Mouse (Mus musculus) hindbrain, embryonic 10.5 days (tissue): ENCODE data around the gene Slc11a2. TPM values are rescaled to one million over a fixed set of nuclear protein-coding genes. Genes with fewer than 3 reads are reported as not detected.
"Not testable (repeated sequence)": the region's sequence is repeated elsewhere in the genome, so short reads cannot be mapped to it uniquely, and the experiment has no call there.

ENCODE experiments used
- DNase-seq: peaks from one replicate; pipeline ENCODE4 v3.0.0-alpha.2; 2017; ENCODE audit warnings: low spot score
- H3K27ac ChIP-seq: fragments of 300-500 bp; sonication (generic); 2 replicates; pipeline ENCODE4 v1.5.1; 2016; ENCODE audit warnings: mild to moderate bottlenecking, moderate library complexity
- H3K27me3 ChIP-seq: fragments of 300-500 bp; sonication (generic); 2 replicates; pipeline ENCODE4 v1.6.1; 2016; ENCODE audit warnings: mild to moderate bottlenecking; ENCODE audit not compliant: poor library complexity, insufficient read depth, severe bottlenecking
- H3K36me3 ChIP-seq: fragments of 300-500 bp; sonication (generic); 2 replicates; pipeline ENCODE4 v1.6.1; 2016; ENCODE audit warnings: mild to moderate bottlenecking, moderate library complexity
- H3K4me1 ChIP-seq: fragments of 300-500 bp; sonication (generic); replicated peaks from 2 replicates; pipeline ENCODE4 v1.6.1; 2016; ENCODE audit warnings: mild to moderate bottlenecking
- H3K4me3 ChIP-seq: fragments of 300-500 bp; sonication (generic); 2 replicates; pipeline ENCODE4 v1.5.1; 2016; ENCODE audit warnings: mild to moderate bottlenecking, moderate library complexity
- H3K9me3 ChIP-seq: fragments of 300-500 bp; sonication (generic); 2 replicates; pipeline ENCODE4 v1.6.1; 2016; ENCODE audit warnings: mild to moderate bottlenecking, moderate library complexity
- WGBS: fragments of 180-500 bp; shearing (Covaris S2); methylation state at CpG from one replicate; pipeline ENCODE4 v1.1.7; 2016; 5-methylcytosine and 5-hydroxymethylcytosine counted together
- polyA plus RNA-seq: library from polyadenylated mRNA; unstranded; fragments of >200 nt; fragmentation: Nextera tagmentation; extraction: Ambion mirVana; gene quantifications from 2 replicates; pipeline ENCODE4 v1.2.1, GENCODE M21; 2016

Gene Slc11a2
- polyA plus RNA-seq, 1 experiment from 2014 or later, result 25.1 TPM

GRCm38 (mm10) chr15:100391066-100391465 lies 33.8 kb downstream of the Slc11a2 start:
- H3K9me3 ChIP-seq, result no peaks in the 10 kb centered on the region
- H3K27ac ChIP-seq, result no peak overlapping the region
- WGBS, result 84% methylated on average over 7 of the region's 7 CpGs
- H3K36me3 ChIP-seq, result peaks cover 38% of the 10 kb centered on the region
- peaks cover 12% of the 10 kb centered on the region; the same call in 1 of the 2 replicates for H3K4me1 ChIP-seq
- no peaks in the 10 kb centered on the region for H3K27me3 ChIP-seq
- no peak overlapping the region for H3K4me3 ChIP-seq
- DNase-seq, result no peak

- Histone ChIP-seq H3K27me3 (no peaks in the 10 kb centered on the region), H3K4me3 (no peak overlapping the region), H3K9me3 (no peaks in the 10 kb centered on the region), H3K36me3 (peaks cover 16% of the 10 kb centered on the region), H3K4me1 (peaks cover 12% of the 10 kb centered on the region; the same call in 1 of the 2 replicates), H3K27ac (no peak overlapping the region)
- 70% methylated on average over 9 of the region's 9 CpGs for WGBS
- no peak for DNase-seq
These were observed 36.0 kb downstream of the Slc11a2 start for GRCm38 (mm10) chr15:100388886-100389285.

- peaks cover 9% of the 10 kb centered on the region; the same call in 1 of the 2 replicates for H3K4me1 ChIP-seq
These were observed 36.5 kb downstream of the Slc11a2 start for GRCm38 (mm10) chr15:100388224-100388835.

DNA sequence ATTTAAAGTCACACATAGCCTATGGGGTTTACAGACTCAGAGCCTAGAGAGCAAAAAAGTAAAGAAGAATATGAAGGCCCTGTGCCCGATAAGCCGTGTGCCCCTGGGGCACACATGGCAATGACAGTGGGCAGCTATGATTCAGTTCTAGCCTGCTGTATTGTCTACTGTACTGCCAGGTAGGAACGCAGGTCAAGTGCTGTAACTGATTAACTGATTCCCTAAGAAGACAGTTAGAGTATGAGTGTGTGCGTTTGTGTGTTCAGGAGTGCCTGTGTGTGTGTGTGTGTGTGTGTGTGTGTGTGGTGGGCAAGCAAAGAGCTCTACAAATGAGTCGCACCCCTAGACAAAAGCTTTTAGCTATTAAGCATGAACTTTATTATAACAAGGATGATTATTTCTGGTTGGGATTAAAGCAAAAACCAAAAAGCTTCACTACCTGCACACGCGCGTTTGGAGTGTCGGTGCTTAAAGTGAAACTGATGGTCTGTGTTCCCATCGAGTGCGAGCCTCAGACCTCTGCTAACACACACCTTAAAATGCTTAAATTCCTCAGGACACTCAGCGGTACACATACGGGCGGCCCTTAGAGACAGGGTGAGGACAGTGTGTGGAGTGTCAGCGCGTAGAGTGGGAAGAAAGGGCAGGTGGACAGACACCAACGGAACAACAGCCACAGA lies 37.2 kb downstream of the Slc11a2 start:
- H3K27ac ChIP-seq, result no peak overlapping the region; the same call in 1 of the 2 replicates
- no peak overlapping the region for H3K4me3 ChIP-seq
- DNase-seq, result no peak
- H3K9me3 ChIP-seq, result no peaks in the 10 kb centered on the region
- peaks cover 6% of the 10 kb centered on the region; the same call in 1 of the 2 replicates for H3K4me1 ChIP-seq
- peaks cover 4% of the 10 kb centered on the region; the same call in 1 of the 2 replicates for H3K36me3 ChIP-seq
- H3K27me3 ChIP-seq, result no peaks in the 10 kb centered on the region
- 96% methylated on average over 17 of the region's 17 CpGs for WGBS

More at GRCm38 (mm10) chr15:100388224-100388835, 36.5 kb downstream of the Slc11a2 start:
- Histone ChIP-seq H3K4me3 (no peak overlapping the region), H3K36me3 (peaks cover 11% of the 10 kb centered on the region), H3K27me3 (no peaks in the 10 kb centered on the region), H3K27ac (no peak overlapping the region; the same call in 1 of the 2 replicates), H3K9me3 (no peaks in the 10 kb centered on the region)
- DNase-seq, result no peak
- 89% methylated on average over 16 of the region's 16 CpGs for WGBS

- no peak for DNase-seq
- H3K9me3 ChIP-seq, result no peaks in the 10 kb centered on the region
- 92% methylated on average over 9 of the region's 9 CpGs for WGBS
- H3K27me3 ChIP-seq, result no peaks in the 10 kb centered on the region
- H3K27ac ChIP-seq, result no peak overlapping the region
- H3K4me3 ChIP-seq, result no peak overlapping the region
- H3K36me3 ChIP-seq, result no peaks in the 10 kb centered on the region
- H3K4me1 ChIP-seq, result peaks cover 6% of the 10 kb centered on the region; the same call in 1 of the 2 replicates
These were observed 39.2 kb downstream of the Slc11a2 start for GRCm38 (mm10) chr15:100385705-100386104.

DNA sequence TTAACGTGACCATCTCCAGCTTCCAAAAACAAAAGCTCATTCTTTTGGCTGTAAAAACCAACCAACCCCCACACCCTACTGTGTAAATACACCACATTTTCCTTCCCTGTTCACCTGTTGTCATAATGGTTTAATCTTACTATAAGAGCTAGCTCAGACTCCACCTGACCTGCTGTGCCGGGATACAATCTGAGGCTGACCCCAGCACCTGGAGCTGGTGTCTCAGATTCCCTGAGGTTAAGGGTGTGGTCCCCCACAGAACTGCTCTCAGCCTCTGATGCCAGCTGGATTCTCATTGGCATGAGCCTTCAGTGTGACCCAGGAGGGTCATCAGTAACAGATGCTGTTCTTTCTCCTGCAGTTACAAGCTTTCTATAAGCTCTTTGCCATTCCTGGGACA lies 44.8 kb downstream of the Slc11a2 start:
- no peaks in the 10 kb centered on the region for H3K27me3 ChIP-seq
- no peak overlapping the region for H3K27ac ChIP-seq
- H3K9me3 ChIP-seq, result no peaks in the 10 kb centered on the region
- 0 out of 2 replicates have a peak, but pooled peaks cover 3% of the 10 kb centered on the region for H3K4me1 ChIP-seq
- no peak overlapping the region for H3K4me3 ChIP-seq
- H3K36me3 ChIP-seq, result no peaks in the 10 kb centered on the region
- WGBS, result 75% methylated on average over 2 of the region's 2 CpGs
- no peak for DNase-seq

DNA sequence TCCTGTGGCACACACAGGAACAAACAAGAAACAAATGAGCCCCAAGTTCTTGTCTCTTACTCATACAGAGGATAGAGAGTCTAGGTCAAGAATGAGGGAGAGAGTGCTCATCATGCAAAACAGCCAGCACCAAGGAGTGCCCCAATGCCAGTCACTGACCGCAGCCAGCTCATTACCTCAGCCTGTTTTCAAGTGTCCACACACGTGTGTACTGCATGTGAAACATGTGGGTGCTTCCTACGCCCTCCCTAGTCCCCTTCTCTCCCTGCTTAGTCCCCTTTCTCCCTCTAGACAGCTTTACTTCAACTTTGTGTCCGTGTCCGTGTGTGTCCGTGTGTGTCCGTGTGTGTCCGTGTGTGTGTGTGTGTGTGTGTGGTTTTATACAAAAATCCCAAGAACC lies 45.2 kb downstream of the Slc11a2 start:
- no peak overlapping the region for H3K27ac ChIP-seq
- no peaks in the 10 kb centered on the region for H3K9me3 ChIP-seq
- H3K27me3 ChIP-seq, result no peaks in the 10 kb centered on the region
- H3K36me3 ChIP-seq, result no peaks in the 10 kb centered on the region
- DNase-seq, result no peak
- H3K4me1 ChIP-seq, result 0 out of 2 replicates have a peak, but pooled peaks cover 3% of the 10 kb centered on the region
- 87% methylated on average over 8 of the region's 8 CpGs for WGBS
- no peak overlapping the region for H3K4me3 ChIP-seq

DNA sequence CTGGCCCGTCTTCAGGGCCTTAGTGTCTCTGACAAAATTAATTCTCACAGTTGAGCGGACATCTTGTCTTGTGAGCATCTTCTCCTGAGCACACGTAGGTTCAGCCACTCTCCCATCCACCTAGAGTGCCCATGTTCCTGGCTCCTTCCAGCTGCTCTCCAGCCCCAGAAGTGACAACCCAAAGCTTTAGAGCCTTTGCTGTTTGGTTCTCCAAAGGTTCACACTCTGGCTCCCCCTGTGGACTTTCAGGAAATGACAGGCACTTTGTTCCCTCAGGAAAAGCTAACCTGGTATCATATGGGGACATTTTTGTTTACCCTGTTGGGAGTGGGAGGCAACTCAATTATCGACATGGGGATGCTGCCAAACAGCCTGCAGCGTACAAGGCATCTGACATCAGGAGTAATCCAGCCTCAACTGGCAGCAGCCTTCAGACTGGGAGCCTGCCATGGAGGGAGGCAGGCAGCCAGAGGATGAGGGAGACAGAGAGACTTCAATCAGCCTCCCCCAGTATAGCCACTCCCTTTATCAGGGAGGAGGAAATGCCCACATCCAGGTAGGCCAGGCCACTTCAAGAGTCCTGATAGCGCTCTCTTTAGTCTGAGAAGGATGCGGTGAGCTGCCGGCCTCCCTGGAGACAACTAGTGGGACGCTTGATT lies 46.9 kb downstream of the Slc11a2 start:
- 34% methylated on average over 4 of the region's 9 CpGs for WGBS
- H3K4me3 ChIP-seq, H3K4me1 ChIP-seq, H3K9me3 ChIP-seq, DNase-seq, H3K27ac ChIP-seq, H3K27me3 ChIP-seq, H3K36me3 ChIP-seq: not testable (repeated sequence)

DNA sequence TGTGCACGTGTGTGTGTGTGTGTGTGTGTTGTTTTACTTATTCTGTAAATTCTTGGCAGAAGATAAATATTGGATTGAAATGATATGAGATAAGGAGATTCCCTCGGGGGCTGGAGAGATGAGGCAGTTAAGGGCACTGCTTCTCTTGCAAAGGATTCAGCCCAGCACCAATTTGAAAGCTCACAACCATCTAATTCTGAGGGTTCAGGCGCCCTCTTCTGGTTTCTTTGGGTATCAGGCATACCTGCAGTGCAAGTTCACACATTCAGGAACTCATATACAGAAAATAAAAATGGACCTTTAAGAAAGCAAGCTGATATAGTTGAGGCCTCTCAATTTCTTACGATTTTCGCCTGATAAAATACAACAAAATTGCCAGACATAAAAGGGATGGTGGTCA lies 49.8 kb downstream of the Slc11a2 start:
- 39% methylated on average over 5 of the region's 5 CpGs for WGBS
- H3K27ac ChIP-seq, result no peak overlapping the region
- H3K36me3 ChIP-seq, result no peaks in the 10 kb centered on the region
- DNase-seq, result peak; percentile 59
- no peak overlapping the region for H3K4me3 ChIP-seq
- H3K4me1 ChIP-seq, result 0 out of 2 replicates have a peak, but pooled peaks cover under 1% of the 10 kb centered on the region
- H3K27me3 ChIP-seq, result no peaks in the 10 kb centered on the region
- no peaks in the 10 kb centered on the region for H3K9me3 ChIP-seq

DNA sequence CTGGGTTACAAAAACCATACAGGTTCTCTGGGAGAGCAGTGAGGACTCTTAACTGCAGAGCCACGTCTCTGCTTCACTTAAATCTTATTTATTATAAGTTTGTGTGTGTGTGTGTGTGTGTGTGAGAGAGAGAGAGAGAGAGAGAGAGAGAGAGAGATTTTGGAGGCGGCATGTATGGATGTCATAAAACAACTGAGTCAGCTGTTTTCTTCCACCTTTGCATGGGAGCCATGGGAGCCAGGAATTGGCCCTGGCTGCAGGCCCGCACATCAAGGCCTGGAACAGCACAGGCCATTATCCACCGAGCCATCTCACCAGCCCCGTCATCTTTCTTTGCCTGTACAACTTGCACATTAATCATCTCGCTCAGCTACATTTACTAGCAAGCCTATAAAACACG lies 57.8 kb downstream of the Slc11a2 start:
- Histone ChIP-seq H3K9me3 (0 out of 2 replicates have a peak, but pooled peaks cover 6% of the 10 kb centered on the region), H3K36me3 (no peaks in the 10 kb centered on the region), H3K27ac (no peak overlapping the region), H3K27me3 (no peaks in the 10 kb centered on the region), H3K4me3 (no peak overlapping the region), H3K4me1 (no peaks in the 10 kb centered on the region)
- no peak for DNase-seq
- WGBS, result 89% methylated on average over 7 of the region's 7 CpGs

- H3K27me3 ChIP-seq, H3K36me3 ChIP-seq, H3K9me3 ChIP-seq, H3K27ac ChIP-seq, H3K4me1 ChIP-seq, DNase-seq, H3K4me3 ChIP-seq: not testable (repeated sequence)
- WGBS, result 77% methylated on average over 9 of the region's 9 CpGs
These were observed 58.9 kb downstream of the Slc11a2 start for GRCm38 (mm10) chr15:100365967-100366366.

GRCm38 (mm10) chr15:100364242-100364641 lies 60.6 kb downstream of the Slc11a2 start, which contains the start of gene Higd1c:
Gene Higd1c, plus strand, starts transcription at chr15:100364542.
- no peaks in the 10 kb centered on the region for H3K27me3 ChIP-seq
- no peak within 1 kb of the TSS for H3K4me3 ChIP-seq
- 0 out of 2 replicates have a peak, but pooled peaks cover 6% of the 10 kb centered on the region for H3K9me3 ChIP-seq
- no peaks in the 10 kb centered on the region for H3K36me3 ChIP-seq
- H3K4me1 ChIP-seq, result no peaks in the 10 kb centered on the region
- no peak within 1 kb of the TSS for H3K27ac ChIP-seq
- DNase-seq, result no peak
- 80% methylated on average over 7 of the region's 7 CpGs for WGBS

GRCm38 (mm10) chr15:100355876-100356275 lies 69.0 kb downstream of the Slc11a2 start:
- Histone ChIP-seq H3K27ac (no peak overlapping the region), H3K27me3 (no peaks in the 10 kb centered on the region), H3K36me3 (no peaks in the 10 kb centered on the region), H3K9me3 (no peaks in the 10 kb centered on the region), H3K4me1 (no peaks in the 10 kb centered on the region), H3K4me3 (no peak overlapping the region)
- DNase-seq, result no peak
- 91% methylated on average over 5 of the region's 5 CpGs for WGBS
